Mouse (Mus musculus): ENCODE measurements at regions not wholly inside any gene's neighbourhood (a gene's known extent, or its start where the extent isn't known, plus 50 kb on each side); places are given as distances from the start of the nearest gene placed in this dataset.

- H3K27me3 ChIP-seq = no peaks in the 10 kb centered on the region
- WGBS = 62% methylated on average over 7 of the region's 7 CpGs
- H3K27ac ChIP-seq (replicated peaks) = peak overlapping the region; percentile 82
- peak; percentile 67 for ATAC-seq (ENCODE audit: low read depth)
- H3K4me3 ChIP-seq = no peak overlapping the region
- H3K4me1 ChIP-seq (replicated peaks) = peaks cover 29% of the 10 kb centered on the region
- 0 out of 2 replicates have a peak, but pooled peaks cover 4% of the 10 kb centered on the region for H3K36me3 ChIP-seq
- peak overlapping the region; percentile 6; the same call in 1 of the 2 replicates for H3K9ac ChIP-seq
- no peak overlapping the region for H3K4me2 ChIP-seq
- H3K9me3 ChIP-seq = no peaks in the 10 kb centered on the region
Observed at GRCm38 (mm10) chr9:41524591-41524990, 363.1 kb upstream of the Ubash3b start.

GRCm38 (mm10) chr9:41523969-41524368, 362.5 kb upstream of the Ubash3b start:
- no peak overlapping the region for H3K4me3 ChIP-seq
- no peaks in the 10 kb centered on the region for H3K27me3 ChIP-seq
- no peaks in the 10 kb centered on the region for H3K9me3 ChIP-seq
- H3K36me3 ChIP-seq = 0 out of 2 replicates have a peak, but pooled peaks cover 4% of the 10 kb centered on the region
- peak overlapping the region; percentile 82 for H3K27ac ChIP-seq (replicated peaks)
- ATAC-seq (ENCODE audit: low read depth) = peak; percentile 16; the same call in 1 of the 2 replicates
- 91% methylated on average over 2 of the region's 2 CpGs for WGBS
- H3K4me2 ChIP-seq = no peak overlapping the region
- H3K4me1 ChIP-seq (replicated peaks) = peaks cover 29% of the 10 kb centered on the region
- H3K9ac ChIP-seq = no peak overlapping the region

GRCm38 (mm10) chr9:41522302-41522701, 360.8 kb upstream of the Ubash3b start:
- Histone ChIP-seq H3K27ac (replicated peaks) (no peak overlapping the region), H3K36me3 (0 out of 2 replicates have a peak, but pooled peaks cover 4% of the 10 kb centered on the region), H3K9ac (no peak overlapping the region), H3K9me3 (no peaks in the 10 kb centered on the region), H3K27me3 (no peaks in the 10 kb centered on the region), H3K4me1 (replicated peaks) (peaks cover 39% of the 10 kb centered on the region), H3K4me2 (no peak overlapping the region), H3K4me3 (no peak overlapping the region)
- ATAC-seq (ENCODE audit: low read depth) = no peak
- 92% methylated on average over 1 of the region's 1 CpGs for WGBS

- 53% methylated on average over 2 of the region's 2 CpGs for WGBS
- Histone ChIP-seq H3K9me3 (no peaks in the 10 kb centered on the region), H3K4me1 (replicated peaks) (peaks cover 27% of the 10 kb centered on the region), H3K27me3 (no peaks in the 10 kb centered on the region), H3K4me2 (no peak overlapping the region), H3K36me3 (0 out of 2 replicates have a peak, but pooled peaks cover 4% of the 10 kb centered on the region), H3K4me3 (no peak overlapping the region), H3K27ac (replicated peaks) (peak overlapping the region; percentile 77), H3K9ac (no peak overlapping the region)
- ATAC-seq (ENCODE audit: low read depth) = peak; percentile 49; the same call in 1 of the 2 replicates
Observed at GRCm38 (mm10) chr9:41517787-41518186, 356.3 kb upstream of the Ubash3b start.

GRCm38 (mm10) chr9:41517053-41517696, 355.7 kb upstream of the Ubash3b start:
- WGBS = 58% methylated on average over 2 of the region's 2 CpGs
- Histone ChIP-seq H3K4me2 (no peak overlapping the region), H3K4me3 (no peak overlapping the region), H3K27ac (replicated peaks) (peak overlapping the region; percentile 77), H3K36me3 (no peaks in the 10 kb centered on the region), H3K27me3 (no peaks in the 10 kb centered on the region), H3K9me3 (no peaks in the 10 kb centered on the region), H3K4me1 (replicated peaks) (peaks cover 27% of the 10 kb centered on the region), H3K9ac (no peak overlapping the region)
- peak; percentile 74 for ATAC-seq (ENCODE audit: low read depth)

GRCm38 (mm10) chr9:41515192-41515591, 353.7 kb upstream of the Ubash3b start:
- no peaks in the 10 kb centered on the region for H3K9me3 ChIP-seq

GRCm38 (mm10) chr9:41513701-41514100, 352.2 kb upstream of the Ubash3b start:
- no peaks in the 10 kb centered on the region for H3K27me3 ChIP-seq
- 26% methylated on average over 1 of the region's 1 CpGs for WGBS
- no peak overlapping the region for H3K4me2 ChIP-seq
- H3K4me3 ChIP-seq = no peak overlapping the region
- peaks cover 27% of the 10 kb centered on the region for H3K4me1 ChIP-seq (replicated peaks)
- no peak overlapping the region for H3K9ac ChIP-seq
- H3K36me3 ChIP-seq = peaks cover 9% of the 10 kb centered on the region; the same call in 1 of the 2 replicates
- H3K9me3 ChIP-seq = no peaks in the 10 kb centered on the region
- H3K27ac ChIP-seq (replicated peaks) = 0 out of 2 replicates have a peak overlapping the region, but pooled peaks have one; percentile 1
- ATAC-seq (ENCODE audit: low read depth) = no peak

More at GRCm38 (mm10) chr9:41515192-41515591, 353.7 kb upstream of the Ubash3b start:
- 0 out of 2 replicates have a peak, but pooled peaks cover 3% of the 10 kb centered on the region for H3K36me3 ChIP-seq
- H3K27me3 ChIP-seq = no peaks in the 10 kb centered on the region
- peaks cover 27% of the 10 kb centered on the region for H3K4me1 ChIP-seq (replicated peaks)
- ATAC-seq (ENCODE audit: low read depth) = no peak
- no peak overlapping the region for H3K4me3 ChIP-seq
- H3K4me2 ChIP-seq = no peak overlapping the region
- H3K9ac ChIP-seq = no peak overlapping the region
- H3K27ac ChIP-seq (replicated peaks) = no peak overlapping the region

GRCm38 (mm10) chr9:41509597-41509996, 348.1 kb upstream of the Ubash3b start:
- no peak overlapping the region for H3K9ac ChIP-seq
- no peak overlapping the region for H3K27ac ChIP-seq (replicated peaks)
- no peak overlapping the region for H3K4me2 ChIP-seq
- peaks cover 21% of the 10 kb centered on the region; the same call in 1 of the 2 replicates for H3K36me3 ChIP-seq
- no peak overlapping the region for H3K4me3 ChIP-seq
- no peaks in the 10 kb centered on the region for H3K27me3 ChIP-seq
- no peak for ATAC-seq (ENCODE audit: low read depth)
- 85% methylated on average over 2 of the region's 2 CpGs for WGBS
- H3K4me1 ChIP-seq (replicated peaks) = peaks cover 6% of the 10 kb centered on the region; the same call in 1 of the 2 replicates
- H3K9me3 ChIP-seq = no peaks in the 10 kb centered on the region

- Histone ChIP-seq H3K4me3 (no peak overlapping the region), H3K36me3 (peaks cover 21% of the 10 kb centered on the region; the same call in 1 of the 2 replicates)
- WGBS = 90% methylated on average over 5 of the region's 5 CpGs
Observed at GRCm38 (mm10) chr9:41508746-41509145, 347.2 kb upstream of the Ubash3b start.

GRCm38 (mm10) chr9:41498326-41498725, 336.8 kb upstream of the Ubash3b start:
- Histone ChIP-seq H3K4me2 (no peak overlapping the region), H3K9ac (no peak overlapping the region), H3K27ac (replicated peaks) (no peak overlapping the region), H3K4me3 (no peak overlapping the region), H3K27me3 (no peaks in the 10 kb centered on the region), H3K9me3 (no peaks in the 10 kb centered on the region), H3K4me1 (replicated peaks) (peaks cover 18% of the 10 kb centered on the region), H3K36me3 (peaks cover 27% of the 10 kb centered on the region)
- 85% methylated on average over 5 of the region's 5 CpGs for WGBS
- no peak for ATAC-seq (ENCODE audit: low read depth)

More at GRCm38 (mm10) chr9:41508746-41509145, 347.2 kb upstream of the Ubash3b start:
- Histone ChIP-seq H3K4me2 (no peak overlapping the region), H3K27me3 (no peaks in the 10 kb centered on the region), H3K27ac (replicated peaks) (no peak overlapping the region), H3K4me1 (replicated peaks) (peaks cover 4% of the 10 kb centered on the region; the same call in 1 of the 2 replicates), H3K9ac (no peak overlapping the region), H3K9me3 (no peaks in the 10 kb centered on the region)
- ATAC-seq (ENCODE audit: low read depth) = no peak

GRCm38 (mm10) chr9:41490112-41490511, 328.6 kb upstream of the Ubash3b start:
- Histone ChIP-seq H3K4me1 (replicated peaks) (no peaks in the 10 kb centered on the region), H3K36me3 (peaks cover 32% of the 10 kb centered on the region), H3K27ac (replicated peaks) (no peak overlapping the region), H3K4me2 (no peak overlapping the region), H3K27me3 (no peaks in the 10 kb centered on the region), H3K9ac (no peak overlapping the region), H3K9me3 (no peaks in the 10 kb centered on the region), H3K4me3 (no peak overlapping the region)
- WGBS = 98% methylated on average over 3 of the region's 3 CpGs
- ATAC-seq (ENCODE audit: low read depth) = no peak

- H3K36me3 ChIP-seq = peaks cover 33% of the 10 kb centered on the region
- H3K9ac ChIP-seq = no peak overlapping the region
- 87% methylated on average over 2 of the region's 2 CpGs for WGBS
- no peak overlapping the region for H3K4me3 ChIP-seq
- no peaks in the 10 kb centered on the region for H3K4me1 ChIP-seq (replicated peaks)
- no peaks in the 10 kb centered on the region for H3K9me3 ChIP-seq
- H3K27me3 ChIP-seq = no peaks in the 10 kb centered on the region
- ATAC-seq (ENCODE audit: low read depth) = no peak
- H3K27ac ChIP-seq (replicated peaks) = no peak overlapping the region
- H3K4me2 ChIP-seq = no peak overlapping the region
Observed at GRCm38 (mm10) chr9:41488046-41488445, 326.5 kb upstream of the Ubash3b start.

Data from neural tube, embryonic 13.5 days (tissue).